Mouse (Mus musculus): Measurements from ENCODE around the gene Nek6. TPM values are rescaled to one million over a fixed set of nuclear protein-coding genes. Genes with fewer than 3 reads are reported as not detected.

The Nek6 gene
- polyA plus RNA-seq, 1 experiment = 31.3 TPM

- H3K4me3 ChIP-seq (ENCODE audit: low read depth, low read length) = no peak overlapping the region
- TF ChIP-seq EP300 (IDR thresholded peaks at IDR 0.05; ENCODE audit: insufficient read depth, low read depth, low read length) (no peak), CTCF (IDR thresholded peaks at IDR 0.05; ENCODE audit: low read depth, low read length) (no peak), POLR2A (IDR thresholded peaks at IDR 0.05; ENCODE audit: insufficient read depth, low read length) (no peak)
- no peaks in the 10 kb centered on the region for H3K4me1 ChIP-seq (ENCODE audit: control insufficient read depth, insufficient read depth, low read length)
- no peak overlapping the region for H3K27ac ChIP-seq (ENCODE audit: insufficient read depth, low read length)
- no peaks in the 10 kb centered on the region for H3K36me3 ChIP-seq (ENCODE audit: control insufficient read depth, insufficient read depth, low read length, poor library complexity, severe bottlenecking)
- H3K27me3 ChIP-seq (ENCODE audit: control insufficient read depth, insufficient read depth, low read length, poor library complexity, severe bottlenecking) = no peaks in the 10 kb centered on the region
- H3K9me3 ChIP-seq (replicated peaks; ENCODE audit: control insufficient read depth, insufficient read depth, low read length, poor library complexity, severe bottlenecking) = no peaks in the 10 kb centered on the region
- no peak overlapping the region for H3K9ac ChIP-seq (ENCODE audit: low read depth, poor library complexity, severe bottlenecking)
These were observed 8.7 kb upstream of the Nek6 start for GRCm38 (mm10) chr2:38502747-38503146.

GRCm38 (mm10) chr2:38504311-38504710, 7.1 kb upstream of the Nek6 start:
- Histone ChIP-seq H3K4me1 (ENCODE audit: control insufficient read depth, insufficient read depth, low read length) (no peaks in the 10 kb centered on the region), H3K4me3 (ENCODE audit: low read depth, low read length) (no peak overlapping the region), H3K9me3 (replicated peaks; ENCODE audit: control insufficient read depth, insufficient read depth, low read length, poor library complexity, severe bottlenecking) (no peaks in the 10 kb centered on the region), H3K27ac (ENCODE audit: insufficient read depth, low read length) (no peak overlapping the region), H3K27me3 (ENCODE audit: control insufficient read depth, insufficient read depth, low read length, poor library complexity, severe bottlenecking) (no peaks in the 10 kb centered on the region), H3K36me3 (ENCODE audit: control insufficient read depth, insufficient read depth, low read length, poor library complexity, severe bottlenecking) (no peaks in the 10 kb centered on the region), H3K9ac (ENCODE audit: low read depth, poor library complexity, severe bottlenecking) (no peak overlapping the region)
- TF ChIP-seq EP300 (IDR thresholded peaks at IDR 0.05; ENCODE audit: insufficient read depth, low read depth, low read length) (no peak), POLR2A (IDR thresholded peaks at IDR 0.05; ENCODE audit: insufficient read depth, low read length) (no peak), CTCF (IDR thresholded peaks at IDR 0.05; ENCODE audit: low read depth, low read length) (no peak)

GRCm38 (mm10) chr2:38507181-38507580, 4.3 kb upstream of the Nek6 start:
- Histone ChIP-seq H3K27ac (ENCODE audit: insufficient read depth, low read length) (no peak overlapping the region), H3K4me1 (ENCODE audit: control insufficient read depth, insufficient read depth, low read length) (no peaks in the 10 kb centered on the region), H3K36me3 (ENCODE audit: control insufficient read depth, insufficient read depth, low read length, poor library complexity, severe bottlenecking) (no peaks in the 10 kb centered on the region), H3K4me3 (ENCODE audit: low read depth, low read length) (no peak overlapping the region), H3K9ac (ENCODE audit: low read depth, poor library complexity, severe bottlenecking) (no peak overlapping the region), H3K27me3 (ENCODE audit: control insufficient read depth, insufficient read depth, low read length, poor library complexity, severe bottlenecking) (no peaks in the 10 kb centered on the region), H3K9me3 (replicated peaks; ENCODE audit: control insufficient read depth, insufficient read depth, low read length, poor library complexity, severe bottlenecking) (no peaks in the 10 kb centered on the region)
- TF ChIP-seq POLR2A (IDR thresholded peaks at IDR 0.05; ENCODE audit: insufficient read depth, low read length) (no peak), CTCF (IDR thresholded peaks at IDR 0.05; ENCODE audit: low read depth, low read length) (no peak), EP300 (IDR thresholded peaks at IDR 0.05; ENCODE audit: insufficient read depth, low read depth, low read length) (no peak)

GRCm38 (mm10) chr2:38509004-38509719, 2.3 kb upstream of the Nek6 start:
- Histone ChIP-seq H3K4me3 (ENCODE audit: low read depth, low read length) (no peak overlapping the region), H3K27ac (ENCODE audit: insufficient read depth, low read length) (no peak overlapping the region), H3K9ac (ENCODE audit: low read depth, poor library complexity, severe bottlenecking) (no peak overlapping the region), H3K27me3 (ENCODE audit: control insufficient read depth, insufficient read depth, low read length, poor library complexity, severe bottlenecking) (no peaks in the 10 kb centered on the region), H3K9me3 (replicated peaks; ENCODE audit: control insufficient read depth, insufficient read depth, low read length, poor library complexity, severe bottlenecking) (no peaks in the 10 kb centered on the region), H3K4me1 (ENCODE audit: control insufficient read depth, insufficient read depth, low read length) (no peaks in the 10 kb centered on the region), H3K36me3 (ENCODE audit: control insufficient read depth, insufficient read depth, low read length, poor library complexity, severe bottlenecking) (no peaks in the 10 kb centered on the region)
- TF ChIP-seq EP300 (IDR thresholded peaks at IDR 0.05; ENCODE audit: insufficient read depth, low read depth, low read length) (no peak), CTCF (IDR thresholded peaks at IDR 0.05; ENCODE audit: low read depth, low read length) (no peak), POLR2A (IDR thresholded peaks at IDR 0.05; ENCODE audit: insufficient read depth, low read length) (no peak)

DNA sequence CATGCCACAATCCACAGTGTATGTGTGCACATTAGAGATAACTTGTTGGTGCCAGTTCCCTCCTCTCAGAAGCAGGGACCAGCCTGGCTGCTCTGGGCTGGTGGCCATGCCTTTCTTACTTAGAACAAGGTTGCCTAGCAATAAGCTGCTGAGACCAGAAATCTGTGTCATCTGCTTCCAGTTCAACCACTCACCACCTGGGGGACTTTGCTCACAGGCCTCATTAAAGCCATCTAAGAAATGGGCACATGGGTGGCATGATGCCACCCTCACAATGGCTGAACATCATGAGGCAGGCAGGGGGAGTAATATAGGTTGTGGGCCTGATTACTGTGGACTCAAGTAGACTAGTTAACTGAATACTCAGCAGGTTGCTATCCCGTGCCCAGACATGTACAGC, 1.3 kb upstream of the Nek6 start:
- no peak overlapping the region for H3K27ac ChIP-seq (ENCODE audit: insufficient read depth, low read length)
- H3K4me1 ChIP-seq (ENCODE audit: control insufficient read depth, insufficient read depth, low read length) = no peaks in the 10 kb centered on the region
- H3K9me3 ChIP-seq (replicated peaks; ENCODE audit: control insufficient read depth, insufficient read depth, low read length, poor library complexity, severe bottlenecking) = no peaks in the 10 kb centered on the region
- H3K9ac ChIP-seq (ENCODE audit: low read depth, poor library complexity, severe bottlenecking) = no peak overlapping the region
- TF ChIP-seq EP300 (IDR thresholded peaks at IDR 0.05; ENCODE audit: insufficient read depth, low read depth, low read length) = no peak
- TF ChIP-seq POLR2A (IDR thresholded peaks at IDR 0.05; ENCODE audit: insufficient read depth, low read length) = no peak
- no peak for TF ChIP-seq CTCF (IDR thresholded peaks at IDR 0.05; ENCODE audit: low read depth, low read length)
- no peaks in the 10 kb centered on the region for H3K36me3 ChIP-seq (ENCODE audit: control insufficient read depth, insufficient read depth, low read length, poor library complexity, severe bottlenecking)
- H3K27me3 ChIP-seq (ENCODE audit: control insufficient read depth, insufficient read depth, low read length, poor library complexity, severe bottlenecking) = no peaks in the 10 kb centered on the region
- no peak overlapping the region for H3K4me3 ChIP-seq (ENCODE audit: low read depth, low read length)

DNA sequence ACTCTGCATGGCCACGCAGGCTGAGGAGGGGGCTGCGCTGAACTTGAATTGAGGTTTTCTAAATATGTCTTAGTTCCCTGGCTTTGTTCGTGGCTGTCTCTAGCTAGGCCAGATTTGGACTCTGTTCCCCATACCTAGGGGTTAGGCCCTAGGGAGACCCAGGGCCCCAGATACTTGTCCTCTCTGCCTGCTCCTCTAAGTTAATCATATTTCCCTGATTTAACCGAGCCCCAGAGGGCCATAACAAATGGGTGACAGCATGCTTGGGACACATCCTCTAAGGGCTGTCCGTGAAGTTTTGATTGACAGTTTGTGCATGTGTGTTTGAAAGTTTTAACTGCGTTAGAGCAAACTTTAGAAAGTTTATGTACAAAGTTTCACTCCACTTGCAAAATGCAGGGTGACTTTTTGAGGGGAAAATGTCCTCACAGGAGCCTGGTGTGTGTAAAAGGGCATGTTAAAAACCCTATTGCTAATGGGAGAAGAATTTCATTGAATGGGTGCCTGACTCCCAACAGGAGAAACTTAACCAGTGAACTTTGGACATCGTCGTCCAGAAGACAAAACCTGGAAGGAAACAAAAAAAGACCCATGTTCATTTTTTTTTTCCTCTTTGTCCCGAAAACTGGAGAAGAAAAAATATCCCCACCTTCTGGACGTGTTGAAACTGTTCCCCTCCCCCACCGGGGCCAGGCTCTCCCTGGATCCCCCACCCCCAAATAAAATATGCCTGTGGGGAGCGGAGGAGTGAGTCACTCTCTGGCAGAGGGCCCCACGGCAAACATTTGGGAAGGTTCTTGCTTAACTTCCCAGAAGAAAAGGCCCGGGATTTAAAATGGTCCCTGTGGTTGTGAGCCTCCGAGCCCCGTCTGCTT, 1.1 kb downstream of the Nek6 start:
- Histone ChIP-seq H3K27ac (ENCODE audit: insufficient read depth, low read length) (no peak overlapping the region), H3K27me3 (ENCODE audit: control insufficient read depth, insufficient read depth, low read length, poor library complexity, severe bottlenecking) (no peaks in the 10 kb centered on the region), H3K4me1 (ENCODE audit: control insufficient read depth, insufficient read depth, low read length) (no peaks in the 10 kb centered on the region), H3K9me3 (replicated peaks; ENCODE audit: control insufficient read depth, insufficient read depth, low read length, poor library complexity, severe bottlenecking) (no peaks in the 10 kb centered on the region), H3K4me3 (ENCODE audit: low read depth, low read length) (peak overlapping the region; percentile 99), H3K9ac (ENCODE audit: low read depth, poor library complexity, severe bottlenecking) (peak overlapping the region; percentile 76), H3K36me3 (ENCODE audit: control insufficient read depth, insufficient read depth, low read length, poor library complexity, severe bottlenecking) (no peaks in the 10 kb centered on the region)
- TF ChIP-seq POLR2A (IDR thresholded peaks at IDR 0.05; ENCODE audit: insufficient read depth, low read length) (no peak), EP300 (IDR thresholded peaks at IDR 0.05; ENCODE audit: insufficient read depth, low read depth, low read length) (no peak), CTCF (IDR thresholded peaks at IDR 0.05; ENCODE audit: low read depth, low read length) (no peak)

Data from ES-Bruce4 (cell line).